Mouse (Mus musculus) bone marrow macrophage, adult 2 months (primary cell): ENCODE data around the gene AC109138.7.

Experiments
- CTCF ChIP-seq: IDR thresholded peaks from 2 replicates; pipeline ENCODE4 v1.5.1; 2012; ENCODE audit warnings: low read depth, mild to moderate bottlenecking, low read length, moderate library complexity
- POLR2A ChIP-seq: IDR thresholded peaks from 2 replicates; pipeline ENCODE4 v1.6.1; 2012; ENCODE audit warnings: mild to moderate bottlenecking, low read depth, low read length, borderline replicate concordance

DNA sequence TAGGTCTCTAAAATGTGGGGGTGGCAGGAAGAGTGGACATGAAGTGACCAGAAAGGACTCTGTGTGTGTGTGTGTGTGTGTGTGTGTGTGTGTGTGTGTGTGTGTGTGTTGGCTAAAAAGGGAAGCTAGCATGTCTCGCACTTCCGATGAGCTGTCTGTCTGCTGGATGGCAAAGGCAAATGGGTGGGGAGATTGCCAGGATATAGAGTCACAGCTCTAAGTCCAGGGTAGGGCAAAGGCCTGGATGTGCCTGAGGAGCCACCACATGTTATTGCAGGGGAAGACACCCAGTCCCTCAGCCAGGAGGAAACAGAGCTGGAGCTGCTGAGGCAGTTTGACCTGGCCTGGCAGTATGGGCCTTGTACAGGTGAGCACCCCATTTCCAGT lies 18.0 kb downstream of the AC109138.7 start:
- no peak for TF ChIP-seq POLR2A
- TF ChIP-seq CTCF: no peak
